Mouse (Mus musculus): ENCODE measurements around the gene Gata2. TPM values are rescaled to one million over a fixed set of nuclear protein-coding genes. Genes with fewer than 3 reads are reported as not detected.
A peak's percentile ranks its signal among the peaks of the same experiment; 100 is the strongest.

Gene Gata2
- polyA plus RNA-seq, 1 experiment from 2014 or later: 5.5 TPM

DNA sequence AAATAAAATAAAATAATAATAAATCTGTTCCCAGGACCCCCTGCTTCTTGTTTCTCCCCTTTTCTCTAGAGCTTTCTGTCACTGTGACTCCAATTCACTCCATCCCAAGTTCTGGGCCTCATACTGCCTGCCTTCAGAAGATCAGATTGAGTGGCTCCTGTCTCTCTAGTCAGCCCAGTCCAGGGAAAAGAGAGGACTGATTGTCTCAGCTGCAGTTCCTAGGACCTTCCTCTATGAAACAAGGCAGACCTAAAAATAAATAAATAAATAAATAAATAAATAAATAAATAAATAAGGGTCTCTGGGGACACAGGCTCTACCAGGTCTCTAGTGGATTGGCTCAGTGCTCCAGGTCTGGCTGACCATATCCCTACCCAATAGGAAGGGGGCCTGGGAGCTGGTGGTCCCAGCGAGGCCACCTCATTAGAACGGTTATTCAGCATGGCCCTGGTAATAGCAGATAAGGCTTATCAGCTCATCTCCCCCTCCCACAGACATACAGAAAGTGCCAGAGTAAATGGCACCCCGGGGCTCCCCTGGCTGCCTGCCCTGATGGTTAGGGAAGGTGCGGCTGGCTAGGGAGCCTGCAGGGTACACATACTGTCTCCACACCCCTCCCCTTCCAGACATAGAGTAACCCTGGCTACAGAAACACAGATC, 2.1 kb upstream of the Gata2 start:
- H3K27me3 ChIP-seq (ENCODE audit: control insufficient read depth, insufficient read depth, low read length): peaks cover 84% of the 10 kb centered on the region
- ATAC-seq (ENCODE audit: insufficient read depth, low FRiP score): no peak
- no peak overlapping the region for H3K27ac ChIP-seq (ENCODE audit: low read length)
- H3K9me3 ChIP-seq (replicated peaks; ENCODE audit: control insufficient read depth, low read length): no peaks in the 10 kb centered on the region
- 34% methylated on average over 4 of the region's 4 CpGs for WGBS
- H3K4me1 ChIP-seq (ENCODE audit: control insufficient read depth, insufficient read depth, low read length): peaks cover 22% of the 10 kb centered on the region; the same call in 1 of the 2 replicates
- no peaks in the 10 kb centered on the region for H3K36me3 ChIP-seq (ENCODE audit: control insufficient read depth, insufficient read depth, low read length)
- H3K9ac ChIP-seq (ENCODE audit: low read length): no peak overlapping the region
- H3K4me3 ChIP-seq (replicated peaks; ENCODE audit: low read length): no peak overlapping the region
- H3K4me2 ChIP-seq (ENCODE audit: low read depth, low read length): no peak overlapping the region

DNA sequence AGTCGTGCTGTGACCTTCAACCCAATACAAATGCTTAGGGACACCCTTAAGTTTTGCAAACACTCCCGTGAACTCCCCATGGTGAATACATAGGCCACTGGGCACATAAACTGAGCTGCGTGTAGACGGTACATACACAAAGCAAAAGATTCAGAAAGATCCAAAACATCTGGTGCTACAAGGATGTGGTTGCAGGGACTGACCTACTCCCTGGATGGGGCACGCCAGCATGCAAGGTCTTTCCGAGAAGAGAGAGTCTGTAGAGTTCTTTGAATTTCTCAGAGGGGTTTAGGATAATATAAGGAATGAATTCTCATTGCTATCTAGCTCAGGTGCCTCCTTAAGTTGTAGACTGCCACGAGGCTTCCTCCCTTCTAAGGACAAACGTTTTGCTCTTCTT, 935 bp upstream of the Gata2 start:
- peaks cover 95% of the 10 kb centered on the region for H3K27me3 ChIP-seq (ENCODE audit: control insufficient read depth, insufficient read depth, low read length)
- no peaks in the 10 kb centered on the region for H3K9me3 ChIP-seq (replicated peaks; ENCODE audit: control insufficient read depth, low read length)
- no peaks in the 10 kb centered on the region for H3K36me3 ChIP-seq (ENCODE audit: control insufficient read depth, insufficient read depth, low read length)
- no peak for ATAC-seq (ENCODE audit: insufficient read depth, low FRiP score)
- H3K4me3 ChIP-seq (replicated peaks; ENCODE audit: low read length): no peak overlapping the region
- no peak overlapping the region for H3K9ac ChIP-seq (ENCODE audit: low read length)
- peaks cover 31% of the 10 kb centered on the region for H3K4me1 ChIP-seq (ENCODE audit: control insufficient read depth, insufficient read depth, low read length)
- WGBS: 20% methylated on average over 8 of the region's 8 CpGs
- no peak overlapping the region for H3K4me2 ChIP-seq (ENCODE audit: low read depth, low read length)
- no peak overlapping the region for H3K27ac ChIP-seq (ENCODE audit: low read length)

DNA sequence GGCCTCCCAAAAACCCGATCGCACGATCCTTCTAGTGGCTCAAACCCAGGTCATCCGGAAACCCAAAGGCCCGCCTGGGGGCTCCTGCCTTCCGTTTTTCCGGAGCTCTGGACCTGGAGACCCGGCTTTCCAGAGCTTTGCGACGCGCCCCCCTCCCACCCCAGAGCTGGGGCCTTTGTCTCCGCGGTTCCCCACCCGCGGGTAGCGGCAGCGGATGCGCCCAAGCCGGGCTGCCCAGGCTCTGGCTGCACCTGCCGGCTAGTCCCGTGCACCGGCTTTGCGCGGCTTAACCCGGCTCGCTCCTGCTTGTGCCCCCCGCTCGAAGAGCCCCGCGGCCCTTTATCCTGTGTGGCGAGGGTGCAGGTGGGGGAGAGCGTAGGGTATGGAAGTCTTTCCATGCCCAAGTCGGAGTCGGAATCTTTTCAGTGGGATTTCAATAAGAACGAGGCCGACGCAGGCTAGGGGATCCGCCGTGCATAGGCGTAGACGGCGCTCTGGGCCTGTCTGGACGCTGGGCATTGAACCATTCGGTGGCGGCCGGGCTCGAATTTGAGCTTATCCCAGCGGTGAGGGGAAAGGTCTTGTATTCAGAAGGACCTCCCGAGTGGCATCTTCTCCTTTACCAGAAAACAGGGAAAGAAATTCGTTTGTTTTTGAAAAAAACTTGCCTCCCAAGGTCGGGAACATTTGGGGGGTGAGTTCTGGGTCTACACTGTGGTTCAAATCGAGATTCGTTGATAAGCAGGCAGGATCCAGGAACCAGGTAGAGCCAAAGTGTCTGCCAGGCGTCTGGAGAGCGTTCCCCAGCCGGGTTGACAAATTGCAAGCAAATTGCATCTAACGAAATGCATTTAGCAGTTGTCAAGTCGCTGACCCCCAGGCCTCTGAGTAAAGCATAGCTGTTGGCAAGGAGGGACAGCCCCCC, 624 bp downstream of the Gata2 start:
- WGBS: 3% methylated on average over 58 of the region's 58 CpGs
- no peak for ATAC-seq (ENCODE audit: insufficient read depth, low FRiP score)
- peak overlapping the region; percentile 37 for H3K4me3 ChIP-seq (replicated peaks; ENCODE audit: low read length)
- no peaks in the 10 kb centered on the region for H3K36me3 ChIP-seq (ENCODE audit: control insufficient read depth, insufficient read depth, low read length)
- H3K9me3 ChIP-seq (replicated peaks; ENCODE audit: control insufficient read depth, low read length): no peaks in the 10 kb centered on the region
- peaks cover 99% of the 10 kb centered on the region for H3K27me3 ChIP-seq (ENCODE audit: control insufficient read depth, insufficient read depth, low read length)
- peaks cover 37% of the 10 kb centered on the region for H3K4me1 ChIP-seq (ENCODE audit: control insufficient read depth, insufficient read depth, low read length)
- H3K27ac ChIP-seq (ENCODE audit: low read length): no peak overlapping the region
- H3K4me2 ChIP-seq (ENCODE audit: low read depth, low read length): peak overlapping the region; percentile 55
- peak overlapping the region; percentile 49 for H3K9ac ChIP-seq (ENCODE audit: low read length)

DNA sequence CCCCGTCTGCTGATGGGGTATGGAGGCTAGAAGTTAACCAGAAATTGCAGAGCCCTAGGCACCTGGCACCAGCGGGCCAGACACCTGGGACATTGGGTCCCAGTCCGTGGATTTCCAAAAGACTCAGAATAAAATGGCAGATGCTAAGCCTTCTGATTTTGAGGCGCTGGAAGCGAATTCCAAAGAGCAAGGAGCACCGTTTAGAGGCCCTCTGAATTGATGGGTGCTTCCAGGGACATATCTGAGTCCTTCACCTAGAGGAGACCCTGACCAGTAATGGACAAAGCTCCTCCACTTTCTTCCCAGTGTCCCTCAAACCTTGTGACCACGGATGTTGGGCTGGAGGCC, 1.3 kb downstream of the Gata2 start:
- H3K9ac ChIP-seq (ENCODE audit: low read length): no peak overlapping the region
- H3K4me1 ChIP-seq (ENCODE audit: control insufficient read depth, insufficient read depth, low read length): peaks cover 37% of the 10 kb centered on the region
- H3K27ac ChIP-seq (ENCODE audit: low read length): no peak overlapping the region
- no peaks in the 10 kb centered on the region for H3K9me3 ChIP-seq (replicated peaks; ENCODE audit: control insufficient read depth, low read length)
- H3K4me2 ChIP-seq (ENCODE audit: low read depth, low read length): no peak overlapping the region
- no peaks in the 10 kb centered on the region for H3K36me3 ChIP-seq (ENCODE audit: control insufficient read depth, insufficient read depth, low read length)
- H3K27me3 ChIP-seq (ENCODE audit: control insufficient read depth, insufficient read depth, low read length): peaks cover 100% of the 10 kb centered on the region
- 15% methylated on average over 7 of the region's 7 CpGs for WGBS
- no peak for ATAC-seq (ENCODE audit: insufficient read depth, low FRiP score)
- H3K4me3 ChIP-seq (replicated peaks; ENCODE audit: low read length): no peak overlapping the region

DNA sequence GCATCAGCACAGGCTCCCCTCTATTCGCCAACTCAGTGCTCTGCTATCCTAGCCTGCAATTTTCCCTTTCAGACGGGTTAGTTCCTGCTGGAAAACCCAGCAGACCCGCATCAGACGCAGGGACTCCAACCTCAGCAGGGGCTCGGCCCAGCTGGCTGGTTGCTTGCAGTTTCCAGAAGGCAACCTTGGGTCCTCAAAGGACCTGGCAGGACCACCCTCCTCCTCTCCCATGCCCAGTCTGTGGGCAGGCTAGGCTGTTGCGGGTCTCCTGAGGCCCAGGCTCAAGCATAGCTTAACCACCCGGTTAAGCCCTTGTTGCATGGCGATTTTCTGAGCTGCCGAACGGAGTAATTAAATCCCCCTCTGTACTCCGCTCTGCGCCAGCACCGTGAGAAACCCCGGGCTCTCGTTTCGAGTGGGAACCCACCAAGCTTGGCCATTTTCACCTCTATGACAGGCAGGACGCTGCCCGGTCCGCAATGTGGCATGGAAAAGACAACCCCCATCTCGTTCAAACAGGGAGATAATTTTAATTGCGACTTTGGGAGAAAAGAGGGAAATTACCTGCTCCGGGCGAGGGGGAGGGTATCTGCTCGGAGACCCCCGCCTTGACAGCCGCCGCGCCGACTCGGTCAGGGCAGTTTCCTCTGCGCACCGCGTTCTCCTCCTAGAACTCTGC, 2.5 kb downstream of the Gata2 start:
- Histone ChIP-seq H3K27ac (ENCODE audit: low read length) (no peak overlapping the region), H3K9me3 (replicated peaks; ENCODE audit: control insufficient read depth, low read length) (no peaks in the 10 kb centered on the region), H3K27me3 (ENCODE audit: control insufficient read depth, insufficient read depth, low read length) (peaks cover 100% of the 10 kb centered on the region), H3K4me2 (ENCODE audit: low read depth, low read length) (peak overlapping the region; percentile 70), H3K4me3 (replicated peaks; ENCODE audit: low read length) (peak overlapping the region; percentile 43), H3K36me3 (ENCODE audit: control insufficient read depth, insufficient read depth, low read length) (no peaks in the 10 kb centered on the region), H3K4me1 (ENCODE audit: control insufficient read depth, insufficient read depth, low read length) (peaks cover 31% of the 10 kb centered on the region), H3K9ac (ENCODE audit: low read length) (no peak overlapping the region)
- 7% methylated on average over 33 of the region's 33 CpGs for WGBS
- no peak for ATAC-seq (ENCODE audit: insufficient read depth, low FRiP score)

DNA sequence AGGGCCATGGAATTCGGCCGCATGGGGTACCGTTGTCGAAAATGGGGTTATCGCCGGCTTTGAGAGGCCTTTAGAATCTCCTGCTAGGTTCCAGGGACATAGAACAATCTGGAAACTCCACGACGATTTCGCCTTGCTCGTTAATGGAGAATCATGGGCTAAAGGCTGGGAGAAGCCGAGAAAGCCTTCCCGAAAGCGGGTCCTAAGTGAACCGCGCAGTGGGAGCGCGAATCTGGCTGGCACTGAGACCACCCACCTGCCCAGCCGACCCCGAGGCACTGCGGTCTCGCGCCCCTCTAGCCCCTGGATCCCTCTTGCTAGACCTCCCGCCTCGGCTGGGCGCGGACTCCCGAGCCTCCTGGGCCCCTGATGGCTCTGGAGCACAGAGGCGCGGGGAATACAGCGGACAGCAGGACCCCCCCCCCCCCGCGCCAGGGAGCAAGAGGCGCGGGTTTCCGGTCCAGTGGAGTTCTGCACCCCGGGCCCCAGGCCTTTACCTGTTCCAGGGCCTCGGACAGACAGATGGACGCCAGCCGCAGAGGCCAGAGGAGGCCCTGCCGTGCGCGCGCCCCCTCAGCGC, 3.1 kb downstream of the Gata2 start:
- WGBS: 1% methylated on average over 43 of the region's 44 CpGs
- H3K4me3 ChIP-seq (replicated peaks; ENCODE audit: low read length): peak overlapping the region; percentile 43
- peak overlapping the region; percentile 70 for H3K4me2 ChIP-seq (ENCODE audit: low read depth, low read length)
- H3K4me1 ChIP-seq (ENCODE audit: control insufficient read depth, insufficient read depth, low read length): peaks cover 31% of the 10 kb centered on the region
- no peaks in the 10 kb centered on the region for H3K9me3 ChIP-seq (replicated peaks; ENCODE audit: control insufficient read depth, low read length)
- ATAC-seq (ENCODE audit: insufficient read depth, low FRiP score): no peak
- peak overlapping the region; percentile 54; the same call in 1 of the 2 replicates for H3K9ac ChIP-seq (ENCODE audit: low read length)
- H3K36me3 ChIP-seq (ENCODE audit: control insufficient read depth, insufficient read depth, low read length): no peaks in the 10 kb centered on the region
- peaks cover 100% of the 10 kb centered on the region for H3K27me3 ChIP-seq (ENCODE audit: control insufficient read depth, insufficient read depth, low read length)
- no peak overlapping the region for H3K27ac ChIP-seq (ENCODE audit: low read length)

DNA sequence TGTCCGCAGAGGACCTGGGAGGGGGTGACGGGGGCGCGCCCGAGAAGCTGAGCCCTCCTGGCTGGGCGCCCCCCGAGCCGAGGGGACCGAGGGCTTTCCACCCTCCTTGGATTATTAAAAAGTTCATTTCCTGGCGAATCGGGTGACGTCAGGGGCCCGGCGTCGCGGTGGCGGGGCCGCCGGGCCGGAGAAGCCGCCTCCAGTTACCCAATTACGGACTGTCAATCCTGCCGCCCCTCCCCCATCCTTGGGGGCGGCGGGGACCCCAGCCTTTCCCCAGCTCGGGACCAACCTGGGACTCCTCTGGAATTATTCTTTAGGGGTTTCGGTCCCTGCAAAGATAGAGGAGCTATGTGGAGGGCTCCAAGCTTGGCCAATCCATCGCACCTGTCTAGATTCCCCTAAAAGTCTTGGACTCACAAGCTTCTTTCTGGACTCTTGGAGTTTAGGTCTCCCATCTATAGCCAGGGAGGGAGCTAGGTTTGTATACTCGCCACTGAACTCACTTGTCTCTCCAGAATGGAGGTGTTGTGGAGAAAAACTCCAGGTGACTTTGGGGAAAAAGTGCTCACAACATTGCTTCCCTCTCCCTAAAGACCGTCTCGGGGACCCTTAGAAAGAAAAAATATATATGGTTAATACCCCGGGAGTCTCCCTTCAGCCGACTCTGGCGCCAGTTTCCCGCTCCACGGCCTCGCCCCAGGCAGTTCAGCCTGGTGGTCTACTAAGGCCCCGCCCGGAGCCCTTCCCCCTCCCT, 3.8 kb downstream of the Gata2 start:
- ATAC-seq (ENCODE audit: insufficient read depth, low FRiP score): no peak
- Histone ChIP-seq H3K9me3 (replicated peaks; ENCODE audit: control insufficient read depth, low read length) (no peaks in the 10 kb centered on the region), H3K4me3 (replicated peaks; ENCODE audit: low read length) (peak overlapping the region; percentile 51), H3K4me1 (ENCODE audit: control insufficient read depth, insufficient read depth, low read length) (peaks cover 31% of the 10 kb centered on the region), H3K4me2 (ENCODE audit: low read depth, low read length) (peak overlapping the region; percentile 70), H3K9ac (ENCODE audit: low read length) (peak overlapping the region; percentile 54; the same call in 1 of the 2 replicates), H3K36me3 (ENCODE audit: control insufficient read depth, insufficient read depth, low read length) (no peaks in the 10 kb centered on the region), H3K27me3 (ENCODE audit: control insufficient read depth, insufficient read depth, low read length) (peaks cover 100% of the 10 kb centered on the region), H3K27ac (ENCODE audit: low read length) (no peak overlapping the region)
- WGBS: 3% methylated on average over 39 of the region's 39 CpGs

DNA sequence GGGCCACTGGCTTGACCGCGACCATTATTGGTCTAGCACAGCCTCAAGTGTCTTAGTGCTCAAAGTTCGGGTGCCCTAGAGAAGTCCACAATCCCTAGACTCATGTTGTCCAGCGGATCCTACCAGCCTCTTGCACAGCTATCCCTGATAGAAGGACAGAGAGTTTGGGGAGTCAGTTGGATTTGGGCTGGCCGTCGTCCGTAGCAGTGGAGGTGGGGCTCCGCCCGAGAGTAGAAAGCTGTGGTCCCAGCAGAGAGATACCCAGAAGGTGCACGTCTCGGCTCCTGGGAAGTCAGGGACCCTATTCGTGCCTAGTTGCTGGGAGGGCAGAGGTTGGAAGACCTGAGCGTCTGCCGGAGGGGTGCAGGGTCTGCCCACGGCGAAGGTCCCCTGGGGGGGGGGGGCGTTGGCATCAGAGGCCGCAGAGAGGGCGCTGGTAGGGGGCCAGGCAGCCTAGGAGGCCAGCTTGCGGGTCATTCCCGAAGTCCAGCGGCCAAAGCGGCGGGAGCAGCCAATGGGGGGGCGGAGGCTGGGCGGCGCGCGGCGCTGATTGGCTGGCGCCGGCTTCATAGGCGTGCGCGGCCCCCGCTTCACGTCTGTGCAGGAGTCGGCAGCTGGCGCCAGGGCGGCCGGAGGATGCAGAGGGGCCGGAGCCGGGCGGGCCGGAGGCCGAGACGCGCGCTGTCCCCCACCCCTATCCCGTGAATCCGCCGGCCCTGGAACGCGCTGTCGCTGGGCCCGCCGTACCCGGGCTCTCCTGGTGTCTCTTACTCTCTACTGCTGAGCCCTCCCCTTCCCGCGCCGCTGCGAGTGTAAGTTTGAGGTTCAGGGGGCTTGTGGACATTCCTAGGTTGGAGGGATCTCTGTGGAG, 4.6 kb downstream of the Gata2 start:
- no peaks in the 10 kb centered on the region for H3K36me3 ChIP-seq (ENCODE audit: control insufficient read depth, insufficient read depth, low read length)
- 1% methylated on average over 61 of the region's 62 CpGs for WGBS
- peak; percentile 66 for ATAC-seq (ENCODE audit: insufficient read depth, low FRiP score)
- H3K4me1 ChIP-seq (ENCODE audit: control insufficient read depth, insufficient read depth, low read length): peaks cover 32% of the 10 kb centered on the region
- peak overlapping the region; percentile 70 for H3K4me2 ChIP-seq (ENCODE audit: low read depth, low read length)
- H3K27me3 ChIP-seq (ENCODE audit: control insufficient read depth, insufficient read depth, low read length): peaks cover 98% of the 10 kb centered on the region
- H3K9me3 ChIP-seq (replicated peaks; ENCODE audit: control insufficient read depth, low read length): no peaks in the 10 kb centered on the region
- no peak overlapping the region for H3K27ac ChIP-seq (ENCODE audit: low read length)
- H3K9ac ChIP-seq (ENCODE audit: low read length): peak overlapping the region; percentile 60
- peak overlapping the region; percentile 51 for H3K4me3 ChIP-seq (replicated peaks; ENCODE audit: low read length)

Data from stomach, embryonic 16.5 days (tissue).